Mouse (Mus musculus): ENCODE data around the gene Jhy. TPM values are rescaled to one million over a fixed set of nuclear protein-coding genes. Genes with fewer than 3 reads are reported as not detected.

The Jhy gene
- total RNA-seq (2021): 1 to 10 TPM in 1 of 2 experiments, under 1 TPM in 1; 0.54 to 1.0 TPM

DNA sequence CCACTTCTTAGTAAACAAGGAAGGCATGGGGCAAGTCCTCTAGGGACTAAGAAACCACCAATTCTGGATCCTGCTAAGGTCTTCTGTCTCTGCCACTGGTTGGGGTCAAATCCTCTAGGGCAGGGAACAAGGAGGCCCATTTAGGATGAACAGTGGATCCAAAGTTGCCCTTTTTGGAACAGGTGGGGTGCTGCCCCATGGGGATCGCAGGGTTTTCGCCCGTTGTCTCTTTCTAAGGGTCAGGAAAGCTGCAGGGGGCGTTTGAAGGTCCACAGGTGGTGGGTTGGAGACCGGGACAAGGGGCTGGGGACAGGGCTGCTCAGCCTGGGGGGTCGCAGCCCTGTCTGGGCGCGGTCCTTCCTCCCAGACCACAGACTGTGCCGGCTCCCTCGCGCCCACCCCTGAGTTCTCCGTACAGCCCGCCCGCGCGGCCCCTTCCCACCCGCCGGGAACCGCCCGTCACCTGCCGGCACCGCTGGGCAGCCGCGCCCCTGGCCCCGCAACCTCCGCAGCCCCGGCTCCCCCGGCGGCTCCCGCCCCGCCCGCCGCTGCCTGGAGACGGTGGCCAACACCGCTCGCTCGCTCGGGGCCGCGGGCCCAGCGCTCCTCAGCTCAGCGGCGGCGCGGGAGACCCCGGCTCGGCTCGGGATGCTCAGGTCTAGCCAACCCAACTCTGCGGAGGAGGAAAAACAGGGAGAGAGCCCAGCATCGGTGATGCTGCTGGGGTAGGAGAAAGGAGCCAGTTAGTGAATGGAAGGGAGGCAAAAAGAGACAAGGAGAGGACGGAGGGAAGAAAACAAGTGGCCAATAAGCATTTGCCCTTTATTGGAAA is at the start of gene Jhy:
Gene Jhy (minus strand): TSS at position 533 of the 832 bp plus-strand sequence.
- intact Hi-C loops (cut with DNase I): no loop called here
- peak; percentile 19 for DNase-seq

DNA sequence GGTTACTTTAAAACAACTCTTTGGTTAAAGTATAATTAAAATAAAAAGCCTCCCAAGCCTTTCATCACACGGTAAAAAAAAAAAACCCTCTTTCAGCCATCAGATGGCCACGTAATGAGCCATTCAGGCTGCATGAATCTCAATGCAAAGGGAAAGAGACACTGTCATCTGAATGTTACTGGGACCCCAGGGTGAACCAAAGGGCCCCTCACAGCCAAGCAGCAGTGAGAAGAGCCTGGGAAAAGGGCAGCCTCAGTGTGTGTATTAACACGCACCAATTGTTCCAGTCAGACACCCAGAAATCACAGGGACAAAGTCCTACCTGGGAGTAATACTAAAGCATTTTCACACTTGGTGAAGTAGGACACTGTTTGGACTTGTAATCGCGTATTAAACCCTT is 48.5 kb upstream of the Jhy start:
- no peak for DNase-seq
- intact Hi-C loops (cut with DNase I): no loop called here

DNA sequence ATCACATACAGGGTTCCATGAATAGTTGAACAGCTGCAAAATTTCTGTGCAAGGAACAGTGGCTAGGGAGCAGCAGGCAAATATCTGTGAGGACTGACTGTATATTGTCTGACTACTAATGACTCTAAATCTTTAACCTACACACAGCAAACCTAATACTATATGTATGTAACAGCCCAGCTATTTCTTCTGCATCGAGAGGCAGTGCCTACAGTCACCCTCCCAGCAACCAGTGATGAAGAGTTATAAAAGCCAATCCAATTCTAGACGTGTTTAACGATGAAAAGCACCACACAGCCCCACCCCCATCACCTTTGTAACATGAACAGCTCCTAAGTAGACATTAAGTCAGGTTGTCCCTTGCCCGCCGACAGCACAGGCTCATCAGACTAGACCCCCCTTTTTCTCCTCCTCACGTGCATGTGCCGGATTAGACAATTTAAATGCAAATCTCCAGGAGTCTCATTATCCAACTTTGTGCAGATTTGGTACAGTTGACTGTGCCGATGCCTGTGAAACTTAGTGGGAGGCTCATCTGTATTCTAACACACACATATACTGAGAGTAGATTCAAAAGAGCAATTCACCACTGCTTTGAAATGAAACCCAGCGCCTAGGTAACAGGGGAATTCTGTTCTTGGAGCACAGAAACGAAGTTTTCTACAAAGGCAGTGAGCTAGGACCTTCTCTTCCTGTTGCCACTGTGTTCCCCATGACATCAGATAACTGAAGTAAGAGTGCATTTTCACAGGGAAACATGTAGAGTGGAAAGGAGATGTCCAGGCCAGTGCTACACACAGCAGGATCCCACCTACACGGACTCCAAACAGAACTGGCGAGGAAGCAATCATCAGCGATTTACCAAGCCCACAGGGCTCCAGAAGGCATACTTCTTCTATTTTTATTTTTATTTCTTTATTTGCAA is 47.9 kb upstream of the Jhy start:
- intact Hi-C loops (cut with DNase I): no loop called here

DNA sequence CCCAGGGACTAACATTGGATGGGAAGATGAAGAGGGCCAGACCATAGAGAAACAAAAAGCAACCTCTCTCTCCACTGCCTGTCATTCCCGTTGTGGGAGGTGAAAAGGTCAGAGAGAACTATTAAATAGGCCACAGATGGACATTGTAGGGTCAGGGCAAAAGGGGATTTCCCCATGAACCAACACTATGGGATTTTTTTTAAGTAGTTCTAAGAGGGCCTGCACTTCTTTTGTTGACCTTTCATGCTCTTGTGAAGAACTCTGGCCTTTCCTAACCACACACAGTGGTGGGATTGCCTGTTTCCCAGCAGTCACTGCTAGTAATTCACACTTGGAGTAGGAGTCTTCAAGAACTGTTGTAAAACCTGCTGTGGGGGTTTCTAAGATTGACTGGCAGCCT is 43.9 kb upstream of the Jhy start:
- no peak for DNase-seq
- intact Hi-C loops (cut with DNase I): no loop called here

More for the DNA sequence above, 47.9 kb upstream of the Jhy start:
- DNase-seq: no peak

DNA sequence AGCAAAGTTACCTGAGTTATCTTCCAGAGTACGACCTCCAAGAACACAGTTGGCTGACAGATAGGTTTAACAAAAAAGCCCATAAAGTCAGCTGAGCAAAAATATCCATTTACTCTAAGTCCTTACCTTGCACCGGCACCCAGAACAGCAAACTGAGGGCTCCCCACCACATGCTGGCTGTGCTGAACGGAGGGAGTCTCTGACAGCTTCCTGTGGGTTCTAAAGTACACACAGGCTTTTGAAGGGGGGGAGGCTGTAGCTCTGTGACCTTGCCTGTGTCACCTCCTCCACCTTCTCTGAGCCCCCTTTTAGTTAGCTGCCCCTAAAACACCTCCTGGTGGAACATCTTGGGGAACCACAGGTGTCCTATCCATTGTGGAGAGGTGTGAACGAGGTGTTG is 40.5 kb upstream of the Jhy start, which contains the start of gene Crtam:
Gene Crtam (minus strand): TSS at position 214 of the 400 bp plus-strand sequence.
- intact Hi-C loops (cut with DNase I): no loop called here
- DNase-seq: no peak

DNA sequence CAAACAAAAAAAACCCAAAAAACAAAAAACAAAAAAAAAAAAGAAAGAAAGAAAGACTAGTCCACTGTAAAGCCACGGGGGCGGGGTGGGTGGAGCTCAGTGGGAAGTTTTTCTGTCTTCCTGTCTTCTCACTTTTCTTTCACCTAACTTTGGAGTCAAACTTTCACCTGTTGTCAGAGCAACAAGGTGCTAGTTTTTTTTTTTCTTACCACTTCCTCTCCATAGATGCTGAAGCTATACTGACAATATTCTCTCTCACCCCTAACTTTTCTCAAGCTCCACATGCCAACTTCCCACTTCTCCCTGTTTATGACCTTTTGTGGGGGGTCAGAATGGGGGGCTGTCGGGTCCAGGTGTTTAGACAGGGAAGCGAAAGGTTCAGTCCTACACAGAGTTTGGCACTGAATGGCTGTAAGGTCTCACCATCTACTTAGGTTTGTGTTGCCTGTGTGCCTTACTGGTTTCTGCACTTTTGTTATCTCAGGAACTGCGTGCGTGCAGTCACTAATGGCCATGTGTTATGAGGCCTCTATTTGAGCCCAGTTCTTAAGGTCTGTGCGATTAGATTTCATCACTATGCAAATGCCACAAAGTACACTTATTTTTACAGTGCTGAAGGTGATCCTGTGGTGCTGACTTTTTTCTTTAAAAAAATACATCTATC is 33.3 kb upstream of the Jhy start:
- intact Hi-C loops (cut with DNase I): no loop called here
- DNase-seq: no peak

DNA sequence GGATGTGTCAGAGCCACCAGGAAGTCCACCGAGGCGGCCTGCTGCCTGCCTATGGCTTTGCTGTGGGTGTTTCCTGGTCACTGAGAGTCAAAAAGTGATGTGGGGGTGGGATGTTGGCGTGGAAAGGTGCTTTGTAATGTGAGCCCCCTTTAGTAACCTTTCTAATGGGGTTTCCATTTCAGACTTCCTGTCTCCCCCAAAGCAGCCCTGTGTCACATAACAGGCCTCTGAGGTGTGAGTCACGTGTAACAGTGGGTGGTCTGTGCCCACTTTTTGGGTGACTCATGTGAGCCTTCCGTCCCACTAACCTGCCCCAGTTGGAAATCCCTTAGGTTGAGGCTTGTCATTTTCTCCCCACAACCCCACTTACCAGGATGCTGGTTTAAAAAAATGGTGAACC is 30.2 kb upstream of the Jhy start:
- no peak for DNase-seq
- intact Hi-C loops (cut with DNase I): loop anchor here (5.0 kb wide), 1 partner anchor 188 kb away; no protein-coding TSS in a partner anchor

DNA sequence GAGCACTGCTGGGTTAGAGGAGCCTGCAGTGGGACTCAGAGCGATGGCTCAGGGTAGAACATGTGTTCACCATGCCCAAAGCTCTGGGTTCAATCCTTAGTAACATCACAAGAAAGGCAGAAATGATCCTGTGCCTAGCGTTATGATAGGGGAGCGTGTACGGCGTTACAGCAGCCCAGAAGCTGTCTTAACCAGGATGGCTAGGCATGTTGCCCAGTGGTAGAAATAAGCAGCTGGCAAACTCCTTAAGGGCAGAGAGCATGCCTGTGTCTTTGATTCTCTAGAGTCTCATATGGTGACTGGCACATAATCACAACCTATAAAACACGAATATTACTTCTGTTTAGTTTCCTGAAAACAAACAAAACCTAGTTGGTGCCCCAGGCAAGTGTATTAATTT is 27.6 kb upstream of the Jhy start:
- intact Hi-C loops (cut with DNase I): loop anchor here (5.0 kb wide), 1 partner anchor 191 kb away; no protein-coding TSS in a partner anchor
- DNase-seq: peak; percentile 38

DNA sequence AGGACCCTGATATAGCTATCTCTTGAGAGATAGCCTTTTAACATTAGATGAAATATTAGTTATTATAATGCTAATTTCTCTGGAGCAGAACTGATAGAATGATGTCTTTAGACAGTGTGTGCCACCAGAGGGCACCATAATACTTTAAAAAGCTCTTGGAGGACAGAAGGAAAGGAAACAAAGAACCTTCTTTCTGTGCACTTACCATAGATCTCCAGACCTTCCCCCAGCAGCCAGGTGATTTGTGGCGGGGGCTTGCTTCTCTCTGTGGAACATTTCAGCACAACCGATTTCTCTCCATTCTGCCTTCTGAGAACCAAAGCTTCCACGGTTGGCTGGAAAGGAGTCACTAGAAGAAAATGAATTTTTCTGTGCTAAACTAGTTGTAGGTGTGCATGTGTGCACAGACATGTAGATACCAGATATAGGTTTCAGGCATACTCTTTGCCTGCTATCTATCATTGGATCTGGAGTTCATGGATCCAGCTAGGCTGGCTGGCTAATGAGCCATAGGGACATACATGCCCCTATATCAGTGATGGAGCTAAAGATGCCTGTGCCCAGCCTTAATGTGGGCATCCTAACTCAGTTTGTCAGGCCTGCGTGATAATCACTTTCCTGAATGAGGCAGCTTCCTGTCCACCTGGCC is 26.1 kb upstream of the Jhy start:
- peak; percentile 70 for DNase-seq
- intact Hi-C loops (cut with DNase I): loop anchor here (5.0 kb wide), 1 partner anchor 192 kb away; no protein-coding TSS in a partner anchor

DNA sequence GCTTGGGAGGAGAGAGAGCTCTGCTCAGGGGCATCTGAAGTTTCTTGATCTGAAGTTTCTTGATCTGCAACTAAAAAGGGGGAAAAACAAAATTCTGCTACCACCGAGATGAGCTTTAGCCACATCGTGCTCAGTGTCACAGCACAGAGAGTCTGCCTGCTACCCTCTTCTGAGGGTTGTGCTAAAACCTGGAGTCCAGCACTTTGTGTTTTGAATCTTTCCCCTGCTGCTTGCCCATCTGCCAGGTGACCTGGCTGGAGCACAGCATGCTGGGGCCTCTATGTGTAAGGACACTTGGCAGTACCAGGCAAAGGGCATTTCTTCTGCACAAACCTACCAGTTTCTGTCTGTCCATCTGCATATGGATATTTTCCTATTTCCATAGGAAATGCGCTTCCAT is 20.4 kb upstream of the Jhy start:
- intact Hi-C loops (cut with DNase I): no loop called here

DNA sequence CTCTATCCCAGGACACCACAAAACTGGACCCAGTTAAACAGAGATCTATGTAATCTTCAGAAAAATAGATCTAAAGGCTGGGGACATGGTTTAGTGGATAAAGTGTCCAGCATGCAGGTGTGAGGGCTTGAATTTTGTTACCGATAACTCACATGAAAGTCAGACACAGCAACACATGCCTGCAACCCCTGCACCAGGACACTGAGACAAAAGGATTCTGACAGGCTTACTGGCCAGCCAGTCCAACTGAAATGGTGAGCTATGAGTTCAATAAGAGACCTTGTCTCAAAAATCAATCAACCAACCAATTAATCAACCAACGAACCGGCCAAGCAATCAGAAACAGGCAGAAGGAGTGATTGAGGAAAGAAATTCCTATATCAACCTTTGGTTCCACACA is 19.8 kb upstream of the Jhy start:
- intact Hi-C loops (cut with DNase I): loop anchor here (2.0 kb wide), 1 partner anchor 149 kb away; no protein-coding TSS in a partner anchor
- DNase-seq: no peak

More for the DNA sequence above, 20.4 kb upstream of the Jhy start:
- no peak for DNase-seq

DNA sequence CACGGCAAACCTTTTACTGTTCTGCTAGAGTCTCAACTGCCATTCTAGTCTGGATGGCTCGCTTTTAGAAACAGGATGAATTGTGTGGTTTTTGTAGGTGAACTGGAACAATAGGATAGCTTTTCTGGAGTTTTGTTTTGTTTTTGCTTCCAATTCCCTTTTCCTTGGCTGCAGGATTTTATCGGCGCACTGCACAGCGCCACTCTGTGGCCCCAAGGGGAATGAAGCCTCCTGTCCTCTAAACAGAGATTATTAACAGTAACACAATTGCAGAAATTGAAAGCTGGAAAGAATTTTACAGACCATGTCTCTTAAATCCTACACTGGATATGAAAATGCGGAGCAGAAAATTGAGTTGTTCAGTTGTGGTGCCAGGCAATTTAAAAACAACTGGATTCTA is 18.6 kb upstream of the Jhy start:
- intact Hi-C loops (cut with DNase I): loop anchor here (2.0 kb wide), 1 partner anchor 148 kb away; no protein-coding TSS in a partner anchor
- peak; percentile 26 for DNase-seq

DNA sequence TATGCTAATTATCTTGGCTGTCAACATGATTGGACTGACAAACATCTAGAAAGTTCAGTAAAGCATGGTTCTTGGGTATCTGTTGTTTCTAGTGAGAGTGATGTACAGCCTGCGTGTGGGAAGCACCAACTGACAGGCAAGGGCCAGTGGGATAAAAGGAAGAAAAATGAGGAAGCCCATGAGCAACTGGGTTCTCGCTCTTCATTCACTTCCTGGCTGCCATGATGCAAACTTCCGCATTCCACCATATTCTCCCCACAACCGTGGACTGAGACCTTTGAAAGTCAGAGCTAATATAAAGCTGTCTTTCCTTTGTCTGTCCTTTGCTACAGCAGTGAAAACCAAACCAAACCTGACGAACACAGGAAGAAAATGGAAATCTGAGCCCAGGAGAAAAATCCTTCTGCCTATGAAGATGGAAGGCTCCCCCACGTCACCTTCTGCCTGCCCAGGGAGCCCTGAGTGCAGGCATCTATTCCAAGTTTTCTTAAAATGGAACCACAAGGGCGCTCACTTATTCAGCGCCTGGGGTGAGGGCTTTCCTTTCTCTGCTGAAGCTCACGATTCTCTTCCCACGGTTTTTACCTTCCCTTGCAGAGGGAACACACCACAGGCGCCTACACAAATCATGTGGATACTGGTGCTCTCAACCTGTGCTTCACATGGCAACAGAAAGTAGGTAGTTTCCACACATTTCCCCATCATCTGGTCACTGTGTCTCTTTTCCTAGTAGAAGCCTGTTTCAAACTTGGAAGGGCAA is 10.3 kb upstream of the Jhy start:
- intact Hi-C loops (cut with DNase I): no loop called here

DNA sequence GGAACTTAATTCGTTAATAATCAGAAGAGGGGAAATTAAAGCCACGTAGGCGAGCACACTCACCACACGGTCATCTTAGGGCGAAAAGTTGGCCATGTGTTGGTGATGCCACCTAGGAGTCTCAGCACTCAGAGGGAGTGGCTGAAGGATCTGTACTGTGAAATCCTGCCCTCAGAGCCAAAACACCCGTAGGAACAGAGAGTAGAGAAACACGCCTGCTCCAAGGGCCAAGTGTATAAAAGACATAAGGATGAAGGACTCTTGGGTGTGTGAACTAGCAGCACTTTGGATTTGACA is 448 bp upstream of the Jhy start:
- DNase-seq: no peak
- intact Hi-C loops (cut with DNase I): no loop called here

More for the DNA sequence above, 10.3 kb upstream of the Jhy start:
- no peak for DNase-seq

DNA sequence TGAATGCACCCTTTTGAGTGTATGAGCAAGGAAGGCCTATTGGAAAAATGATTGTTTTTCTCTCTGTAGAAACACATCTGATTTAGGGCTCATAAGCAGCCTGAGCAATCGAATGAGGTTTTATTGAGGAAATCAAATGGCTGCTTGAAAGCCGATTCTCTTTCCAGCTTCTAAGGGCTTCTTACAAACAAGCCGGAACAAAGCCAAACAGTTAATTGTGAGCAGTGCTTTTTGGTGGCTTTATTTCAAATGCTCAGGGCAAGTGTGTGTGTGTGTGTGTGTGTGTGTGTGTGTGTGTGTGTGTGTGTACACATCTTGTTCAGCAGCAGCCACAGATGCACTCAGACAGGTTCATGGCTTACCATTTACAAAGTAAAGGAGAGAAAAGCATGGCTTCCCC is 2.5 kb downstream of the Jhy start:
- intact Hi-C loops (cut with DNase I): no loop called here
- no peak for DNase-seq

DNA sequence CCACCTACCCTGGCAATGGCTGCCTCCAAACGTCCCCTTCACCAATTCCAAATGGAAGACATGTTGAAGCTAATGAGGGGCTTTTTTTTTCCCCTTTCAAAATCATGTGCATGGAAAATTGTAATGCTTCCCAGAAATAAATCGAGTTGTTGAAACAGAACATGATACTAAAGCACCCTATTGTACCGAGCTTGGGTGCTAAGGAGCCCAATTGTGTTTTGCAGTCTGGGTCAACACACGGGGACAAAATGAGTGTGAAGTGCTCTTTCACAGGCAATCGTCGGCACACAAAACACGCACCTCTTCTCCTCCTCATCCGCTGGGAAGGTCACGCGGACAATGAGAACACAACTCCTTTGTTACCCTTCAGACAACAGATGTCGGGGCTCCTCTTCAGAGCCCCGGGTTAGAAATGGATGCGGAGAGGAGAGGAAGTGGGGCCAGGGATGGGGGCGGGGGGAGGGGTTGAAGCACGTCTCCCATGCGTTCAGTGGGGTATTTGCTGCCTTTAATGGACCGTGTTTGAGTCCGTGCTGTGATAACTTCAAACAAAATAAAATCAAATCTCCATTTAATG is 14.8 kb downstream of the Jhy start:
- no peak for DNase-seq
- intact Hi-C loops (cut with DNase I): no loop called here

DNA sequence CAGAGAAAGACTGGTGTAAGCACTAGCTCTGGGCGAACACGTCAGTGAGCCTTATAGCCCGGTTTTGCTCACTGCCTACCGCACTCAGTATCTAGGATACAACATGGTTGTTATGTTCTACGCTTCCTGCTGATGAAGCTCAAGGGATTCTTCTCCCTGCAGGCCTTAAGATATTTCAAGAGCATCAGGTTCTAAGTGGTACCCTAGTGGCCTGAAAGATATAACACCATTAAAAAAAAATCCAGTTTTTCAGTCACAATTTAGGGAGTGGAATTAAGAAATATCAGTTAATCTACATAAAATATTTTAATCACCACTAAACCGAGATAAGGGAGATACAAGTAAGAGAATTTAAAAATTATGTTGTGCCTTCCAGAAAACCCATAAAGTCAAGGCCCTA is 15.4 kb downstream of the Jhy start:
- intact Hi-C loops (cut with DNase I): no loop called here

DNA sequence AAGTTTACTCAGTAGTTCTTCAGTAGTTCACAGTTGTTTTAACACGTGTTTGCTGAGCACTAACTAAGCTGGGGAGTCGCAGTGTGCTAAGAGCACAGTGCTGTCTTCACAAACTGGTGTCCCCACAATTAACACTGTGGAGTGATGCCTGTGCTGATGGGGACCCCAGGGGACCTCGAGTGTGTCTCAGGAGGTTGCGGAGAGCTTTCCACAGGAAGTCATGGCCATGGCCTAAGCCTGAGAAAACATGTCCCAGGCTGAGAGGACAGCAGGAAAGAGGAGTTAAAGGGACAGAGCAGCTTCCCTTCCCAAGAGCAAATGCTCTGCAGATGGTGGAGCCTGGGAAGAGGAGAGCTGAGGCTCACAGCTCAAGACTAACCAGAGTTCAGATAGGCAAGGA is 16.8 kb downstream of the Jhy start:
- DNase-seq: no peak
- intact Hi-C loops (cut with DNase I): no loop called here

More for the DNA sequence above, 15.4 kb downstream of the Jhy start:
- DNase-seq: no peak

DNA sequence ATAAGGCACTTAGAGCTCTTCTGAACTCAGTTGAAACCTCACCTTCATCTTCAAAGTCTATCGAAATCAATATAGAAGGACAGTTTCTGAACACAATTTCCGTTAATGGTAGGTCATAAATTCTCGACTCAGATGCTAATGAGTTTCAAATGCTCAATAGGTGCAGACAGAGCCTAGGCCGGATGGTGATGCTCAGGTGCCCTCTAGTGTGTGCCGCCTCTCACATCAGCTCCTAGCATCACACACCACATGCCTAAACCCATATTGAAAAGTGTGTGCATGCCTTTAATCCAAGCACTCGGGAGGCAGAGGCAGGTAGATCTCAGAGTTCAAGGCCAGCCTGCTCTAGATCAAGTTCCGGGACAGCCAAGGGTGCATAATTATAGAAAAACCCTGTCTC is 26.5 kb downstream of the Jhy start:
- peak; percentile 26 for DNase-seq
- intact Hi-C loops (cut with DNase I): no loop called here

All from left cerebral cortex, postnatal 4 days (tissue).